Mouse (Mus musculus) 3T3-L1 (cell line): ENCODE data around the gene Rrm1.
"Not testable (repeated sequence)": the region's sequence is repeated elsewhere in the genome, so short reads cannot be mapped to it uniquely, and the experiment has no call there.

Experiments
- DNase-seq: peaks from one replicate; pipeline ENCODE4 v3.0.0-alpha.2; 2015; ENCODE audit warnings: low read depth, low spot score

Rrm1 gene

DNA sequence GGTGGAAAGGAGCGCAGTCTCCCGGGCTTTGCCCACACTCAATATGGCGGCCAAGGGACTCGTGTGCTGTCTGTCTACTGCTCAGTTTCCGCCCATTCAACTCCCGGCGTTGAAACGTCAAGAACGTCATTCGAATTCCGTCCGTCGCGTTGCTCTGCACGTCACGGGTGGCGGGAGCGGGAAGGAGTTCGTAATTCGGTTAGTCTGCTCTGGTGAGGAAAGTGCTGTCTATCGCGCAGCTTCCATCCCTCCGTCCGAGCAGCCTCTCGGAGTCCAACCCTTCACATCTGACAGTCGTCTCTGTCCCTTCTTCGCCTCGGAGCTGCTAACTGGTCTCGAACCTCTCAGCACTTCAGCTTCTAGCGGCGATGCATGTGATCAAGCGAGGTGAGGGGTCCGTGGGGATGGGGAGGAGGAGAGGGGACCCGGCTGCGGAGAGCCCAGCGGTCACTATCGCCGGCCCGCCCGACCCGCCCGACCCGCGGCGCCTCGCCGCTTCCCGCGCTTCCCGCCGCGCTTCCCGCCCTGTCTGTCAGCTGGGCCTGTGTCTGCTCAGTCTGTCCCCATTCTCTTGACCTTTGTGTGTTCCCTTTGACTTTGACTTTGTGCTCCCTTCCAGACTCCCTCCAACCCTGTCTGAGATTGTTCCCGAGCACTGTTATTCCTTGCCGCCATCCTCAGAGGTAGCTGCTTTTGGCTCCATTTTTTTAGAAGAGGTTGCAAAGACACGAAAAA, at the start of gene Rrm1:
Gene Rrm1 (plus strand): TSS at position 39 of the 735 bp plus-strand sequence.
- DNase-seq = peak; percentile 98

GRCm38 (mm10) chr7:102393898-102394297, 47.6 kb upstream of the Rrm1 start:
- DNase-seq = no peak

DNA sequence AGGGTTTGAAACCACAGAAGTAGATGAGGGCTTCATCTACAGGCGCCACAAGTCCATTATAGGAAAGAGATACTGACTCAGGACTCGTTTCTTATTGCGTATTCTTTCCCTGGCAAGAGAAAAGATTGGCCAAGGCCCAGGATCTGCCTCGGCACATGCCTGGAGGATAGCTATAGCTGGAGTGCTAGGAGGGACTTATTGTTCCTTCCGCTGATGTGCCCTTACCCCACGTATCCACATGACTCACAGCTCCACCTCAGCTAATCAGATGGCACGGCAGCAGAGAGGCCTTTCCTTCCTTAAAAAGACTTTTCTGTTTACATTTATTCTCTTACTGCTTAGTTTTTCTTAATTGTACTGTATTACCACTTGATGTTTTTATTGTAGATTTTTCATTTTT, 45.6 kb upstream of the Rrm1 start:
- DNase-seq = no peak

GRCm38 (mm10) chr7:102396331-102396730, 45.2 kb upstream of the Rrm1 start:
- no peak for DNase-seq

- DNase-seq = no peak
Measured at GRCm38 (mm10) chr7:102399180-102399731, 42.2 kb upstream of the Rrm1 start.

GRCm38 (mm10) chr7:102404118-102404517, 37.4 kb upstream of the Rrm1 start:
- peak; percentile 7 for DNase-seq

DNA sequence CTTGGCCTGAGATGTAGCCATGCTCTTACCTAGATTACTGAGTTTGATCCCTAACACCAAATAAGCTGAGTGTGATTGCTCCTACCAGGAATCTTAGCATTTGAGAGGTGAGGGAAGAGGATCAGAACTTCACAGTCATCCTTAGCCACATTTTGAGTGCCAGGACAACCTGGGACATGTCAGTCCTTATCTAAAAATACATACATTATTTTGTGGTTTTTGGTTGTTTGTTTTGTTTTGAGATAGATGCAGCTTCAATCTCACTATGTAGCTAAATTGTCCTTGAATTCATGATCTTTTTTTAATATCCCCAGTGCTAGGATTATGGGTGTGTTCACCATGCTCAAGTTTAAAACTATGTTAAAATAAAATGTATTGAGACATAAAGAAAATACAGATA, 34.1 kb upstream of the Rrm1 start:
- DNase-seq = no peak

- DNase-seq = not testable (repeated sequence)
Measured at GRCm38 (mm10) chr7:102415272-102415671, 26.2 kb upstream of the Rrm1 start.

GRCm38 (mm10) chr7:102415841-102416240, 25.7 kb upstream of the Rrm1 start:
- no peak for DNase-seq

DNA sequence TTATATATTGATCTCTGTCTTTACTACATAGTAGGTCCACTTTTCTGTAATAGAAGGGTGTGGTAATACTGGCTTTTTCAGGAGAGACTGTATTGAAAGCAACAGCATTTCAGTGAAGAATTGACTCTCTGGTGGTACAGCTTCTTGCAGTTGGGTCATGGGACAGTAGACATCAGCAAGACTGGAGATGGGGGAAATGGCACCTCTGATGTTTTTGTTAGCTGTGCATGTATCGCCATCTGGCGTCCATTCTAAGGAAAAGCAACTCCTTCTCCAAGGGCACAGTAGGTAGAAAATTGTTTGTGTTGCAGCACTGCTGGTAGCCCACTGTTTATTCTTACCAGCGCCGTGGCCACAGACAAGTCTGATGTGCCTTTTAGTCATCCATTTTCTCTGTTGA, 24.1 kb upstream of the Rrm1 start:
- peak; percentile 81 for DNase-seq

DNA sequence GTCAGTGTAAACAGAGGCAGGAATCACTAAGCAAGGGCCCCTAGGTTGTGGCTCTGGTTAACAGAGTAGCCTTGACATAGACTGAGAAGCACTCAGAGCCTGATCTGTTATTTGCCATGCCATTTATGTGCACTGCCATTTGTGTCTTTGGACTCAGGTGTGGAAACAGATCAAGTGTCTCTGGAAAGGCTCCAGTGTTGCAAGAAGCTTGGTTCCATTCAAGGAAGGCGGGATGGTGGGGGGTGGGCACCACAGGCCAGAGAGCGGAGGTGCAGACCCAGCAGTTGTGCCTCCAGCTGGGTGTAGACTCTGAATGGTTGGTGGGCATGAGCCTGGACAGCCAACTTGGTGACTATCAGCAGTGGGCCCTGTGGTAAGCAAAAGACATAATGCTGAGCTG, 19.5 kb upstream of the Rrm1 start:
- no peak for DNase-seq

GRCm38 (mm10) chr7:102425933-102426685, 15.4 kb upstream of the Rrm1 start:
- DNase-seq = no peak

DNA sequence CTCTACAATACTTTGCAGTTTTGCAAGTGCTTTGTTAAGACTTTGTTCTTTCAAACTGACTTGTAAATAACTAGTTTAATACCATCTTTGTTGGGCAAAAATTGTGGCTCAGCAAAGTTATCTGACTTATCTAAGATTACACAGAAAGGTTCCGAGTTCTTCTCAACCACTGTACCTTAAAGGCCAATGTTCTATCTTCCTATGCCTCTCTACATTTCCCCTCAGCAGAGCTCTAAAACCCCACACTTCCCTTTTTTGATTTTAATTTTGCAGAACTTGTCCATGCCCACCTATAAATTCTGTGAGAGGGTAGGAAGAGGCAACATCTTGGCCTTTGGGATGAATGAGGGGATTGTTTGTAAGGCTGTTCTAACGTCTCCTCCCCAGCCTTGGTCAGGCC, 7.2 kb upstream of the Rrm1 start:
- no peak for DNase-seq

- DNase-seq = peak; percentile 24
Measured at GRCm38 (mm10) chr7:102440822-102441656, 456 bp upstream of the Rrm1 start.

DNA sequence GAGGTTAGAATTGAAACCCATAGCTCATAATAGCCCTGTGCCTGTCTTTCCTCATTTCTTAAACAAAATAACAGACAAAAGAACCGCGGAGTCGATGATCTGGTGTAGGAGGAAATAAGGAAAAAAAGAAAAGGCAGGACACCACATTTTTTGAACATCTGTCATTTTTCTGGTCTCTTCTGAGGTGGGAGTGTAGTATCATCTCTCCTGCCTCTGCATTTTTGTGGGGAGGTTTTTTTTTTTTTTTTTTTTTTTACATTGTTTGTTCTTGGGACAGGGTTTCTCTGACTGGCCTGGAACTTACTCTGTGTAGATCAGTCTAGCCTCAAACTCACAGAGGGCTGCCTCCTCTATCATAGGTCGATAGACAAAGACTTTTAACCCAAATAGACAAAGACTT, 937 bp downstream of the Rrm1 start:
- DNase-seq = peak; percentile 28

DNA sequence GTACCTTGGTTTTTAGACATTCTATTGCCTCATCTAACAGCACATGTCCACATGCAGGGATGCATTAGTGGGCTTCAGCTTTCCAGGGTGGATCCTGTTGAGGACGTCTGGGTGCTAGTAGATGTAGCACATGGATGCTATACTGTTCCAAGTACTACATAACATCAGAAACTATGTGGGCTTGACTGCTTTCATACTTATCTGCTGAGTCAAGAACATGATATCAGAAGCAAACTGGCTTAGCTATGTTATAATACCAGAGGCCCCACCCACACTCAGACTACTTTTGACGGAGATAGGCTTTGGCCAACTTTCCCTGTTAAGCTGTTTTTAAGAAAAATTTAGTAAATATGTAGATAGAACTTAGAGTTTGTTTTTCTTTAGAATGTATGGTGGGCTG, 2.8 kb downstream of the Rrm1 start:
- DNase-seq = peak; percentile 55

DNA sequence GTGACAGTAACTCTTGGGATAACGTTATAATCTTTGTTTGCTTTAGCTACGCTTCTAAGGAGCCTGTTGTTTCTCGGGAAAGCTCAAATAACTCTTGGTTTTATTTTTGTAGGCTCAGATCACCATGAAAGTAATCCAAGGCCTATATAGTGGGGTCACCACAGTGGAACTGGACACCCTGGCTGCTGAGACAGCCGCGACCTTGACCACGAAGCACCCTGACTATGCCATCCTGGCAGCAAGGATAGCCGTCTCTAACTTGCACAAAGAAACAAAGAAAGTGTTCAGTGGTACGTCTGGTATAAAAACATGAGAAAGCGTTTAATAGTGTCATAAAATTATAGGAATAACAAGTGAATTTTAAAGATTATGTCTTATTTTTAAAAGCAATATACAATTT, 4.9 kb downstream of the Rrm1 start:
- DNase-seq = no peak

DNA sequence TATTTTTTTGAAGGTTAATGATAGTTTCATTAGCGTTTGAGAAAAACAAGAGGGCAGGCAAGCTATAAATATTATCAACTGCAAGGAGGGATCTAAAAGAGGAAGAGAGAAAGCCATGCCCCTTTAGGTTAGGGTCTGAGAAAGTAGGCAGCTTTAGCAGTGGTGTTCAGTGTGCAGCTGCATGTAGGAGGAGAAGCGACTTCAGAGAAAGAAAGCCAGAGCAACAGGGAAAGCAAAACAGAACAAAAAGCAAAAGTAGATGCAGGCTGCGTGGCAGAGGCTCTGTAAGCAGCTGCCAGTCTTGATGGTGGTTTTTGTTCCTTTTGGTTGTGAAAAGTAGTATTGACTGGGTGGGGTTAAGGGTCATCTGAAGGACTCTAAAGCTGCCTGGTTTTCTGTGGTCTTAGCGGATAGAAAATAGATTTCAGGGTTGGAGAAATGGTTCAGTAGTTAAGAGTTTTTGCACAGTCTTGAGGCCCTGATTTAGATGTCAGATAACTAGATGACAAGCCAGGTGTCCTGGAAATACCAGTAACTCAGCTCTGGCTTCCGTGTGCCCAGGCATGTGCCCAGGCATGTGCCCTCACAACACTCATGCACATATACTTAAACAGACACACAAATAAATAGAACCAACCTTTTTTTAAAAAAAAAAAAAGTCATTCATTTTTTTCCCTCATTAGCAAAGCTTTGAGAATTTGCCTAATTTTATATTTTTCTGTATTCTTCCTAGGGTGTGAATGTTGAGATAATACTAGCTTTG, 17.3 kb downstream of the Rrm1 start:
- DNase-seq = no peak

GRCm38 (mm10) chr7:102467566-102467965, 26.1 kb downstream of the Rrm1 start:
- no peak for DNase-seq

GRCm38 (mm10) chr7:102472675-102473074, 31.2 kb downstream of the Rrm1 start:
- no peak for DNase-seq

DNA sequence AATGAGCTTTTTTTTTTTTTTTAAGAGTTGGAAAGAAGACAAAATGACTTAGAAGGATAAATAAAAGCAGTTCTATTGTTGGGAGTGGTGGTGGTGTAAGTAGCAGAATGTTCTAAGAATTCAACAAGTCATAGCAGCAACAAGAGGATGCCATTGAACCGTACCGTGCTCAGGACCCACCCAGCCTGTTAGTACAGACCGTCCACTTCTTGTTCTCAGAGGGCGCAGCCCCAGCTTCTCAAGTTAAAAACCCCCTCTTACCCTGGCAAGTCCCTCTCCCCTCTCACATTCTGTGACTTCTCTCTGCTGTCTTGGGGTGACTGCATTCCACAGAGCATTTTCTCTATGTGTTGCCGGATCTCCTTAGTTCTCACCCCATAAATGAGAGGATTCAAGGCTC, 35.1 kb downstream of the Rrm1 start:
- DNase-seq = no peak
